Mouse (Mus musculus): Measurements from ENCODE around the gene Cdhr3. TPM values are rescaled to one million over a fixed set of nuclear protein-coding genes. Genes with fewer than 3 reads are reported as not detected.

The Cdhr3 gene
- polyA plus RNA-seq (2012; ENCODE audit: insufficient read depth, low replicate concordance) = not detected in 2 replicates

DNA sequence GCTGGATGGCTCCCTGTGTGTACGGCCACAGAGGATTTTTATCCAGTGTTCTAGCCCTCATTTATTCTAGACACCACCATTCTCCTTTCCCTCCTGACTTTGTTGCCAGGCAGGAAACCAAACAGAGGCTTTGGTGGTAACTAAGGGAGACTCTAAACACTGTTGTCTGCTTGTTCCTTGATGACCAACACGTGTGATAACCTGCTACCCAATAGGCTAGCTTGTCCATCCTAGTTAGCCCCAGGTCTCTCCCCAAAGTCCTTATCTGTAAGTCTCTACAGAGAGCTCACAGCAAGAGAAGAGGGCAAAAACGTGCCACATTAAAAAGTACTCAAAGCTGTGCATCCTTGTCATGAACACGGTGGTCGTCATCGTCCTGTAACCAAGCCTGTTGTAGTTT lies at the start of gene Cdhr3:
Gene Cdhr3, minus strand, starts transcription at position 101 of the 400 bp plus-strand sequence.
- TF ChIP-seq FLI1 (IDR thresholded peaks at IDR 0.05; ENCODE audit: low read length) = no peak
- no peak for TF ChIP-seq GATA1 (IDR thresholded peaks at IDR 0.05; ENCODE audit: borderline replicate concordance, low read length)
- Histone ChIP-seq H3K4me1 (0 out of 2 replicates have a peak, but pooled peaks cover 3% of the 10 kb centered on the region), H3K36me3 (replicated peaks; ENCODE audit: low read length) (no peaks in the 10 kb centered on the region), H3K9me3 (no peaks in the 10 kb centered on the region), H3K27me3 (replicated peaks) (peaks cover 48% of the 10 kb centered on the region), H3K4me3 (replicated peaks) (no peak within 1 kb of the TSS)

DNA sequence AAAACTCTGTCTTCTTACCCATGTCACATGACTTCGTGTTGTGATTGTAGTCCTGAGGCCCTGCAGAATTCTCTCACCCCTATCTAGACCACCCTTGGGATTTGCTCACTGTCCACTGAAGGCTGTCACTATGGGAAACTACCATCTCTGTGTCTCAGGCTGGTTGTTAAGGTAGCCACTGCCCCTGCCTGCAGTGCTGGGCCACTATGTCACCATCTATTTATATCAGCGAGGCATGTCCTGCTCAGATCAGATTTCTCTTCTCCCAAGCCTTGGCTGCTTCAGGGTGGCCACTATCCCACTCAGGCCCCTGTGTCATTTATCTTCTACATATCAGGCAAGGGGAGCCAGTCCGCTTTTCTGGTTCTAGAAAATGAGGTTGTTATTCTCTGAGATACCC lies 46.4 kb upstream of the Cdhr3 start:
- no peaks in the 10 kb centered on the region for H3K9me3 ChIP-seq
- no peaks in the 10 kb centered on the region for H3K36me3 ChIP-seq (replicated peaks; ENCODE audit: low read length)
- peaks cover 54% of the 10 kb centered on the region for H3K27me3 ChIP-seq (replicated peaks)
- peaks cover 7% of the 10 kb centered on the region for H3K4me1 ChIP-seq
- TF ChIP-seq GATA1 (IDR thresholded peaks at IDR 0.05; ENCODE audit: borderline replicate concordance, low read length) = no peak
- no peak for TF ChIP-seq FLI1 (IDR thresholded peaks at IDR 0.05; ENCODE audit: low read length)
- no peak overlapping the region for H3K4me3 ChIP-seq (replicated peaks)

DNA sequence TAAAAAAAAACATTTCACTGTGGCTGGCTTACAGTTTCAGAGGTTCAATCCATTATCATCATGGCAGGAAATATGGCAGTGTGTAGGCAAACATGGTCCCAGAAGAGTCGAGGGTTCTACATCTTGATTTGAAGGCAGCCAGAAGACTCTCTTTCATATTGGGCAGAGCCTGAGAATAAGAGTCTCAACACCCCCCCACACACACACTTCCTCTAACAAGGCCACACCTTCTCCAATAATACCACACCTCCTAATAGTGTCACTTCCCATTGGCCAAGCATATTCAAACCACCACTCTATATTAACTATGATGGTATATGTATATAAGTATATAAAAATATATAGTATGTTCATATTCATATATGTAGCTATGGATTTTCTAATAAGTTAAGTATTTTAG lies 45.2 kb upstream of the Cdhr3 start:
- Histone ChIP-seq H3K36me3 (replicated peaks; ENCODE audit: low read length) (no peaks in the 10 kb centered on the region), H3K9me3 (no peaks in the 10 kb centered on the region), H3K4me3 (replicated peaks) (no peak overlapping the region), H3K27me3 (replicated peaks) (peaks cover 49% of the 10 kb centered on the region), H3K4me1 (peaks cover 7% of the 10 kb centered on the region)
- no peak for TF ChIP-seq GATA1 (IDR thresholded peaks at IDR 0.05; ENCODE audit: borderline replicate concordance, low read length)
- no peak for TF ChIP-seq FLI1 (IDR thresholded peaks at IDR 0.05; ENCODE audit: low read length)

DNA sequence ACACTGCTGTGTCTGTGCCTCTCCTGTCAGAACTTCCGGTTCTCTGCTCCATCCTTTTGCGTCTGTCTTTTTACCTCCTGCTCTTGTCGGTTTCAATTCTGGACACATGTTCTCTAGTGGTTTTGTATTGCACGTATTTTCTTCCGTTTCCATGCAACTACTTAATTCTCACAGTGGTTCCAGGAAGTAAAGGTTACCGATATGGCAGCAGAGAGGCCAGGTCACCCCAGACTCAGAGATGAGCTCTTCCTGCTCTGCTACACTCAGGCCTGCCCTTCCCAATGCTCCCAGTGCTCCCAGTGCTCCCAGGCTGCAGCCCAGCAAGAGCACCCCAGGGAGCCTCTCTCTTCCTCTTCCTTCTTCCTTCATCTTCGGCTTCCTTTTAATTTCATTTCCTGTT lies 39.1 kb upstream of the Cdhr3 start:
- Histone ChIP-seq H3K4me1 (peaks cover 19% of the 10 kb centered on the region), H3K27me3 (replicated peaks) (peaks cover 49% of the 10 kb centered on the region), H3K9me3 (no peaks in the 10 kb centered on the region; the same call in 1 of the 2 replicates), H3K4me3 (replicated peaks) (no peak overlapping the region), H3K36me3 (replicated peaks; ENCODE audit: low read length) (no peaks in the 10 kb centered on the region)
- TF ChIP-seq GATA1 (IDR thresholded peaks at IDR 0.05; ENCODE audit: borderline replicate concordance, low read length) (no peak), FLI1 (IDR thresholded peaks at IDR 0.05; ENCODE audit: low read length) (no peak)

DNA sequence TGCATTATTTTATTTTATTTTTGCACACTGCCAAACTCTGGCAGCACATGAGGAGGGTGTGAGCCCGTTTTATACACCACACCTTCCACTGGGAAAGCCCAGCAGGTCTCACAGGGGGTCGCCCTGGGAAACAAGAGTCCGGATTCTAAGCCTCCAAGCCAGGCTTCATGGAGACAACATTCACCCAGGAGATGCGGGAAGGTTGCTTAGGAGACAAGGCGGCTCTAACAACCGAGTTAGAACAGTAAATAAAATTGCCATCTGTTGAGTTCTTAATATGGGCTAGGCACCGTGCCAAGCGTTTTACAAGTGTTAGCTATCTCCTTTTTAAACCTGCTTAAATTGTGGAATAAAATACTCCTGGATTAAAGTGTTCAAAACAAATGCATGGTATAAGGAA lies 37.7 kb upstream of the Cdhr3 start:
- peaks cover 33% of the 10 kb centered on the region for H3K4me1 ChIP-seq
- H3K4me3 ChIP-seq (replicated peaks) = no peak overlapping the region
- peaks cover 47% of the 10 kb centered on the region for H3K27me3 ChIP-seq (replicated peaks)
- H3K36me3 ChIP-seq (replicated peaks; ENCODE audit: low read length) = no peaks in the 10 kb centered on the region
- TF ChIP-seq GATA1 (IDR thresholded peaks at IDR 0.05; ENCODE audit: borderline replicate concordance, low read length) (no peak), FLI1 (IDR thresholded peaks at IDR 0.05; ENCODE audit: low read length) (no peak)
- no peaks in the 10 kb centered on the region; the same call in 1 of the 2 replicates for H3K9me3 ChIP-seq

DNA sequence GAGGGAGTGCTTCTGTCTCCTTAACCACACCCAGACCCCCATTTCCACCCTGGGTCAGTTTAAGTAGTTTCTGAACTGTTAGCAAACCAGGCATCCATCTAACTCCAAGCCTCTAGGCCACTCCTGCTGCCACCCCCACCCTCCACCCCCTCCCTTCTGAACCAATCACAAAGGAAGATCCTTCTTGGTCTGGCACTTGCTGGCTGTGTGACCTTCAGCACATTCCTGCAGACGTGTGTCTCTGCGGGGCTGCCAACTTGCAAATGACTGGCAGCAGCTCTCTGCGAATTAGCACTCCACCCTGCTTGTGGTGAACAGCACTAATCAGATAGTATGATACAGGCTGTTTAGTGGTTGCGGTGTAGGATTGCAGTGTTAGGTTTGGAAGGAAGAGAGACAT lies 36.7 kb upstream of the Cdhr3 start:
- no peak for TF ChIP-seq FLI1 (IDR thresholded peaks at IDR 0.05; ENCODE audit: low read length)
- no peak for TF ChIP-seq GATA1 (IDR thresholded peaks at IDR 0.05; ENCODE audit: borderline replicate concordance, low read length)
- Histone ChIP-seq H3K9me3 (no peaks in the 10 kb centered on the region; the same call in 1 of the 2 replicates), H3K27me3 (replicated peaks) (peaks cover 42% of the 10 kb centered on the region), H3K4me1 (peaks cover 34% of the 10 kb centered on the region), H3K36me3 (replicated peaks; ENCODE audit: low read length) (no peaks in the 10 kb centered on the region), H3K4me3 (replicated peaks) (no peak overlapping the region)

DNA sequence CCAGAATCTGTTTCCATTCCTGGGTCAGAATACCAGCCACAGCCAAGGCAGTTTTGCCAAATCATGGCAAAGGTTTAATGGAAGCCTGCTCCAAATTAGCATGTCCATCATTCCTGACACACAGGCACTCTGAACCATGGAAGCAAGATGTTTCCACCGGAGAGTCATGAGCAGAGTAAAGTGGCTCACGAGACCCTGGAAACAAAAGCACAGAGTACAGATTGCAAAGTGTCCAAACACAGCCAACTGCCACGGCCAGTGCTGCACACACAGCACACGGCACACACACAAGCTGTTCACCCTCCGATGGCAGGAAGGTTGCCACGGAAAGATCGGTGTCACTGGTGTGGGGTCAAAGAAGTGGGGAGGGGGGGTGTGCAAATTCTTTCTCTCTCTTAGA lies 36.0 kb upstream of the Cdhr3 start:
- Histone ChIP-seq H3K9me3 (peaks cover 4% of the 10 kb centered on the region), H3K27me3 (replicated peaks) (peaks cover 46% of the 10 kb centered on the region), H3K36me3 (replicated peaks; ENCODE audit: low read length) (no peaks in the 10 kb centered on the region), H3K4me1 (peaks cover 34% of the 10 kb centered on the region), H3K4me3 (replicated peaks) (peak overlapping the region; percentile 16)
- TF ChIP-seq GATA1 (IDR thresholded peaks at IDR 0.05; ENCODE audit: borderline replicate concordance, low read length) (no peak), FLI1 (IDR thresholded peaks at IDR 0.05; ENCODE audit: low read length) (no peak)

DNA sequence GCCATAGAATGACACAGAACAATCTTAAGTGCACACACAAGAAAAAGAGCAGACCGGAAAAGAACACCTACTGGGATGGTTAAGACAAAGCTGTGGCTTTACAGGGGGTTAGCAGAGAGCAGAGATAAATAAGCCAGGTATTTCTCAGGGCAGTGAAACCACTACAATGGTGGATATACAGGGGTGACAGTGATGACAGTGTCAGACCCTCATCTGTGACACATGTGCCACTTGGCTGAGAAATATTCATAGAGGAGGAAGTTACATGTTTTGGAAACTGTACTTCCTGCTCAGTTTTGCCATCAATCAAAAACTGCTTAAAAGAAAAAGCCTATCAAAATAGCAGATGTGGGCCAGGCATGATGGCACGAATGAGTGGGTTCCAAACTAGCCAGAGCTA lies 35.4 kb upstream of the Cdhr3 start:
- peaks cover 10% of the 10 kb centered on the region for H3K9me3 ChIP-seq
- H3K27me3 ChIP-seq (replicated peaks) = peaks cover 49% of the 10 kb centered on the region

DNA sequence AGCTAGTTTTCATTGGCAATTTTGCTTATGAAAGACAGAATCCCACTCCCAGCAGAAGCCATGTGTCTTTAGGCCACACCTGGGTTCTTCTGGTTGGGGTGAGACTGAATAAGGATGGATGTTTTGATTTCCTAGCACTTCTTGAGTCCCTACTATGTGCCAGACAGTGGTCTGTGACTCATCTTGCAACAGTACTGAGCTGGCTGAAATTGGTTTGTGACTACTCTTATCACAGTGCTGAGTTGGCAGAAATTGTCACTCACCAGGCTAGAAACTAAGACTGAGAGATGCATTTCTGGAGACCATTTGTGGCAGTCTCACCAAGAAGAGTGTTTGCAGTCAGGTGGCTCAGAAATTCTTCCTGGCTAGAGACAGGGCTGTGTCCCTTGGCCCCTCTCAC lies 33.6 kb upstream of the Cdhr3 start:
- Histone ChIP-seq H3K4me3 (replicated peaks) (no peak overlapping the region), H3K4me1 (peaks cover 29% of the 10 kb centered on the region), H3K27me3 (replicated peaks) (peaks cover 53% of the 10 kb centered on the region), H3K9me3 (peaks cover 23% of the 10 kb centered on the region), H3K36me3 (replicated peaks; ENCODE audit: low read length) (no peaks in the 10 kb centered on the region)
- TF ChIP-seq FLI1 (IDR thresholded peaks at IDR 0.05; ENCODE audit: low read length) = no peak
- TF ChIP-seq GATA1 (IDR thresholded peaks at IDR 0.05; ENCODE audit: borderline replicate concordance, low read length) = no peak

More for the DNA sequence above, 35.4 kb upstream of the Cdhr3 start:
- H3K4me3 ChIP-seq (replicated peaks) = no peak overlapping the region
- H3K36me3 ChIP-seq (replicated peaks; ENCODE audit: low read length) = no peaks in the 10 kb centered on the region
- peaks cover 34% of the 10 kb centered on the region for H3K4me1 ChIP-seq
- TF ChIP-seq FLI1 (IDR thresholded peaks at IDR 0.05; ENCODE audit: low read length) (no peak), GATA1 (IDR thresholded peaks at IDR 0.05; ENCODE audit: borderline replicate concordance, low read length) (no peak)

DNA sequence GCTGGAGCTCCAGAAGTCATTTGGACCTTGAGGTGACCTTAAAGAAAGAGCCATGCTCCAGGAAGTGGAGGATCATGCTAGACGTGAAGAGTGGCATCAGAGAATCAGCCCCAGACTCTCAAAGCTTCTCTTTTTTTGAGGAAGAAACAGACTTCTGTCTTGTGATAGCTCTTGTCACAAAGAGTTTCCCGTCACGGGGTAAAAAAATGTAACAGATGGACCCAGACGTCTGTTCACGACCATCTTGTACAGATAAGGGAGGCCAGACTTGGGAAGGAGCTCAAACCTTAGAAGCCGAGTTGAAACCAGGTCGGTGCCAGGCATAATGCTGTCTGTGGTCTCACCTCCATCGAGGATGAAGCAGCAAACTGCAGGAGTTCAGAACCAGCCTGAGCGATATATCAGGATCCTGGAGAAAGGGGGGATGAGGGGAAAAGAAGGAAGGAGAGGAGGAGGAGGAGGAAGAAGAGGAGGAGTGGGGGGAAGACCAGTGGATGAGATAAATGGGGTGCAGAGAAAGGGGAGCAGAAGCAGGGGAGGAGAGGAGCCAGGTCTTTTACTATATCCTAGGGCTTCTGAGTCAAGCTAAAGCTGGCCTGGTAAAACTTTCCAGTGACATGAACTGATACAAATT lies 33.0 kb upstream of the Cdhr3 start:
- Histone ChIP-seq H3K36me3 (replicated peaks; ENCODE audit: low read length) (no peaks in the 10 kb centered on the region), H3K4me1 (peaks cover 33% of the 10 kb centered on the region), H3K4me3 (replicated peaks) (no peak overlapping the region), H3K27me3 (replicated peaks) (peaks cover 50% of the 10 kb centered on the region), H3K9me3 (peaks cover 23% of the 10 kb centered on the region)
- TF ChIP-seq FLI1 (IDR thresholded peaks at IDR 0.05; ENCODE audit: low read length) (no peak), GATA1 (IDR thresholded peaks at IDR 0.05; ENCODE audit: borderline replicate concordance, low read length) (no peak)

Measured in megakaryocyte, embryonic 14.5 days (primary cell).